Mouse (Mus musculus): ENCODE data around the gene Otulinl.

GRCm38 (mm10) chr15:27688041-27688651 lies 6.8 kb upstream of the Otulinl start:
- TF ChIP-seq MYOG (IDR thresholded peaks at IDR 0.05; ENCODE audit: control insufficient read depth in 1 of 3, insufficient read depth in 1 of 3, insufficient read length in 2 of 3, low read depth in 2 of 3): no peak
- TF ChIP-seq POLR2A (IDR thresholded peaks at IDR 0.05; ENCODE audit: insufficient read length, low read depth): no peak
- TF ChIP-seq TCF3 (IDR thresholded peaks at IDR 0.05; ENCODE audit: insufficient read length, low read depth): no peak
- TF ChIP-seq MYOD1 (IDR thresholded peaks at IDR 0.05; ENCODE audit: control insufficient read depth in 1 of 3, insufficient read length in 2 of 3, low read depth in 2 of 3): no peak
